Mouse (Mus musculus) small intestine, adult 2 months (tissue): ENCODE data around the gene Ppm1h.

ENCODE experiments used
- CTCF ChIP-seq: fragments of 200-500 bp; IDR thresholded peaks from 2 replicates; pipeline ENCODE4 v1.5.1; 2012; ENCODE audit warnings: low read depth, mild to moderate bottlenecking, control low read depth, inconsistent platforms, low read length, moderate library complexity, mixed read lengths; ENCODE audit not compliant: insufficient replicate concordance, insufficient read length; ENCODE audit errors: extremely low read depth
- POLR2A ChIP-seq: fragments of 200-500 bp; IDR thresholded peaks from 2 replicates; pipeline ENCODE4 v1.6.1; 2012; ENCODE audit warnings: low read depth, mild to moderate bottlenecking, control low read depth, inconsistent platforms, low read length, moderate library complexity

GRCm38 (mm10) chr10:122715856-122716255 lies 37.3 kb downstream of the Ppm1h start:
- TF ChIP-seq POLR2A (no peak), CTCF (no peak)
